Mouse (Mus musculus): Measurements from ENCODE around the gene Tmem223.
A peak's percentile ranks its signal among the peaks of the same experiment; 100 is the strongest.

The Tmem223 gene

DNA sequence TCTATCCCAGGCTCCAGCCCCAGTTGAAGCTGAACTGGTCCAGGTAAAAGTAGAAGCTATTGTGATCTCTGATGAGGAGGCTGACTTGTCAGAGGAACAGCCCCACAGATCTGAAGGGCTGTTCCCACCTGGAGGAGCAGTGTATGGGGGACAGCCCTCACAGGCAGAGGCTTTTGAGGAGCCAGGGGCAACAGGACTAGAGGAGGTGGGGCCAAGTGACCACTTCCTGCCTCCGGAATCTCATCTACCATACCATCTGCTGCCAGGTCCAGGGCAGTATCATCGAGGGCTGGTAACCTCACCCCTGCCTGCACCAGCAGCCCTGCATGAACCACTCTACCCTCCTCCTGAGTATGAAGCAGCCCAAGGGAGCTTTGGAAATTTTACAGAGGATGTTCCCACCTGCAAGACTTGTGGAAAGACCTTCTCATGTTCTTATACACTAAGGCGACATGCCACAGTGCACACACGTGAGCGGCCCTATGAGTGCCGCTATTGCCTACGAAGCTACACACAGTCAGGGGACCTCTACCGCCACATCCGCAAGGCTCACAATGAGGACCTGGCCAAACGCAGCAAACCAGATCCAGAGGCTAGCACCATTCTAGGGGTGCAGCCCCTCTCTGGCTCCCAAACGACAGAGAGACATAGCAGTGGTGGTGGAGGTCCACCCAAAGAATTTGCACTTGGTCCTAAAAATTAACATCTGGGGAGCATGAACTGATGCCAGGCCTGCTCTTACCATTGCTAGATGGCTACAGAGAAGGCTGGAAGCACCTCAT lies 33.3 kb downstream of the Tmem223 start:
- no peak for DNase-seq

DNA sequence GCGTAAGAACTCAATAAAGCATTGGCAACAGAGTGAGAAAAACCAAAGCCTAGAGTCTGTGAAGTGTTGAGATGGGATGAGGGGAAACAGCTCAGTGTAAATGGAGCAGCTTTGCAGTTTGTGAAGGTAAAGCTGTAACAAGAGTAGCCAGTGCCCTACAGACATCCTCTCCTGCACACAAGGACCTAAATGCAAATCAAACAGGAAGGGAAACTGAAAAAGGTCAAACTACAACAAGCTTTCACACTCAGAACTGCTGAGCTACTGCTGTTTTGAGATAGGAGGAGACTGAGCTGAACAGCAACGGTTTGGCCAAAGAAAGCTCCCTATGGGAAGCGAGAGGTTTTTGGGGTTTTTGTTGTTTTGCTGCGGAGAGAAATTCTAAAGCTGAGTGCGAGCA lies 36.0 kb downstream of the Tmem223 start:
- DNase-seq, result no peak

DNA sequence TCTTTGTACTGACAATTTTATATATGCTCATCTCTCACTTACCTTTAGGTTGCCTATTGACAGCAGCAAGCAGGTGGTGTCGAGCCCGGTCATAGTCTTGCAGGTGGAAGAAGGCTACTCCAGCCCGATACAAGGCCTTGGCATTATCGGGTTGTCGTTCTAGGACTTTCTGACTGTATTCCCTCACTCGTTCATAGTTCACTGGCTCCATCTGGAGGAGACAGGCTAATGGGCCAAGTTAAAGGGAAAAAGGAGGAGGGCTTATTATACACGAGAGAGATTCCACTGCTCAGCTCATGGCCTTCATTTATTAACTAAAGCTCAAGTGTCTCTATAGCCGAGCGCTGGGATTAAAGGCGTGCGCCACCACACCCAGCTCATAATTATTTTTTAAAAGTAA lies 45.0 kb downstream of the Tmem223 start:
- peak in 1 of 2 experiments; percentile 60 for DNase-seq

DNA sequence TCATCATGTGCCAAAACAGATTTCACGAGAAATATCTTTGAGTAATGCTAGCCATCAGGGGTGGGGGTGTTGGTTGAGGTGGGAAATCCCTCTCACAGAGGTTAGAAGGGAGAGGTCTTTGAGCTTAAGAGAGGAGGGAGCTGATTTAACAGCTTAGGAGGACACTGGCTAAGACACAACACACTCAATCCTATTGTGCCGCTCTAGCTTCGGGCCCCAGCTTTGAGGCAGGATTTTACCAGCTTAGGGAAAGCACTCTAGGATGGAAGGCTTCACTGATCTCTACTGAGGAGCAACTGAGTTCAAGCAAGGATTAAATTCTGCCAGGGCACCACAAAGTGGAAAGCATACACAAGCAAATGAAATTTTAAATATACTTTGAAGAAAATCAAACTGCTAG lies 46.2 kb downstream of the Tmem223 start:
- DNase-seq, result no peak

DNA sequence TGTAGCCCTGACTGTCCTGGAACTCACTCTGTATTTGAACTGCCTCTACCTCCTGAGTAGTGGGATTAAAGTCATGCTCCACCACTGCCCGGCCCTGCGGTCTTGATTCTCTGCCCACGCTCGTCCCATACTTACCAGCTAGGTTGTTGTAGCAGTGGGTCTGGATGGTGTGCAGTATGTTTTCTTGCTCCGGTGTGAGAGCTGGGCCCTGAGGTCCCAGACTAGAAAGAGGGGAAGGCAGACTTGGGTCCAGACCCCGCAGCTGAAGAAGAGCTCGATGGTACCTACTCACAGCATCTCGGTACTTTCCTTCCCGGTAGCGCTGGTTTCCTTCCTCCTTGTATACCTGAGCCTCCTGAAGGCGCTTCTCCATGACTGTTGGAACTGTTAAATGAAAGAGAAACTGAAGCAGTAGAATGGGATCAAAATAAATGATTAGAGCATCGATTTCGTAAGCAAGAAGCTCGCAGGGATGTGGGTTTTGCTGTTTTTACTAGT lies 47.6 kb downstream of the Tmem223 start:
- DNase-seq, result no peak

DNA sequence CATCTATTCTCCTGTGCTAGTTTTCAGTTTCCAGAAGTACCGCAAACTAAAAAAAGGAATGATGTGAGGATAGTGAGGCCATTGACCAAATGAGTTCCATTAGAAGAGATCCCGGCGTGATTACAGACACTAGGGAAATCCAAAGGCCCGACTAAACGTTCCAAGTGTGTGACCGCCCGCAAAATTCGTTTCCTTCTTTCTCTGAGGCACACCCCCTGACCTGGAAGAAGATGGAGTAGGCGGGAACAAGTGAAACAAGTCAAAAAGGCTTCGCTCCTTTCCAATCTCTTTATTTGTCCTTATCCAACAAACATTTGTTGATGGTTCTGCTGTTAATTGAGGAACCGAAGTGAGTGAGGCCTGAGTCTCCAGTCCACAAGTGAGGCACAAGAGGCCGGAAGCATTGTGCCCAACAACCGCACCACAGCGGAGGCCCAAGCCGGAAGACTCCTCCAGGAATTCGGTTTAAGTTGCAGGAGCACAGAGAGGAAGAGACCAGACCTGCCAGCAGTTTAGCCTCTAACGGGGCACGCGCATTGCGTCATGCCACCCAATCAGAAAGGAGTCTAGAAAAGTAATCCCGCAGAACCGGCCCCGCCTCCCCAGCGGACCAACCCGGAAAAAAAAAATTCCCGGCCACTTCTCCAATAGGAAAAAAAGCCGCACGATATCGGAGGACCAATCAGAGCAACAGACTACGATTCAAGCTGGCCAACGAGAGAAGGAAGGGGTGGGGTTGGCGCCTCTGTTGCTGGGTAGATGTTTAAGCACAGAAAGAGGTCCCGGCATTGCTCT lies 48.2 kb downstream of the Tmem223 start, which contains the start of gene Ttc9c:
Ttc9c (minus strand) TSS at position 533 of the 795 bp plus-strand sequence.
- DNase-seq, result peak; percentile 98 to 99

DNA sequence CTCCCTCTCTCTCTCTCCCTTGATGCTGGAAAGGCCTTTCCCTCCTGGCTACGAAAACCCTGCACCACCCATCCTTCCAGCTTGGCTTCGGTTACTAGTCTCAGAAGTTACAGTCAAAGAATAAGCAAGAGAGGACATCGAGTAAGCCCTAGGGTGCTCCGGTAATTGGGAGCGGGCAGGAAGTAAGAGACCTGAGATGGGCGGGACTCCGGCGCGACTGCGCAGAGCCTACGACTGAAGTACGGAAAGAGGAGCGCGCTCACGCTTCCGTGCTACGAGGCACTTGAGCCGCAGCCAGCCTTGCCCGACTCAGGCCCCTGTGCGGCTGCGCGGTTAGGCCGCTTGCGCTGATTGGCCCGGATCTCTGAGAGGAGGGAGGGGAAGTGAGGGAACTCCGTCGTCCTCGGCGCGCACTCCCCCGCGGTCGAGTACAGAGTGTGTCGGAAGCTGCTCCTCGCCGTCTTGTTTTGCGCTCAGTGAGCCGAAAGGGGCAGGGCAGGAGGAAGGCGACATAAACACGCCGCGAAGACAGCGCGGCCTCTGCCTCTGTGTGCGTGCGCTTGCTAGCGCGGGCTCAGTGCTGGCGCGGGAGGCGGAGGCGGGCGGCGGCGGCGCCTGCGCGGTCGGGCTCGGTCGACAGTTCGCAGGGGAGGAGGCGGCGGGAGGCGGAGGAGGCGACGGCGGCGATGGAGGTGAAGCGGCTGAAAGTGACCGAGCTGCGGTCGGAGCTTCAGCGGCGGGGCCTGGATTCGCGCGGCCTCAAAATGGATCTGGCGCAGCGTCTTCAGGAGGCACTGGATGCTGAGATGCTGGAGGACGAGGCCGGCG lies 49.0 kb downstream of the Tmem223 start, which contains the start of gene Hnrnpul2:
Hnrnpul2 (plus strand) TSS at position 415 of the 828 bp plus-strand sequence.
- DNase-seq, result peak; percentile 98 to 99

DNA sequence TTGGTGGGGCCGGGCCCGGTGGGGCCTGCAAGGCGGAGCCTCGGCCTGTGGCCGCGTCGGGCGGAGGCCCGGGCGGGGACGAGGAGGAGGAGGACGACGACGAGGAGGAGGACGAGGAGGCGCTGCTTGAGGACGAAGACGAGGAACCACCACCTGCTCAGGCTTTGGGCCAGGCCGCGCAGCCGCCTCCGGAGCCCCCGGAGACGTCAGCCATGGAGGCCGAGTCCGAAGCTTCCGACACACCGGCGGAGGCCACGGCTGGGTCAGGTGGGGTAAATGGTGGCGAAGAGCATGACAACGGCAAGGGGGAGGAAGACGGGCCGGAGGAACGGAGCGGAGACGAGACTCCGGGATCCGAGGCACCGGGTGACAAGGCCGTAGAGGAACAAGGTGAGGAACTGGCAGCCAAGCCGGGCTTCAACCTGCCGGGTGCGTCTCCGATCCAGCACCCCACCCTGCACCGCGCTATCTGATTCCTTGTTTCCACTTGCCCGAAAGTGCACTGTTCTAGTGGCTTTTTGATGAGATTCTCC lies 49.7 kb downstream of the Tmem223 start:
- no peak for DNase-seq

DNA sequence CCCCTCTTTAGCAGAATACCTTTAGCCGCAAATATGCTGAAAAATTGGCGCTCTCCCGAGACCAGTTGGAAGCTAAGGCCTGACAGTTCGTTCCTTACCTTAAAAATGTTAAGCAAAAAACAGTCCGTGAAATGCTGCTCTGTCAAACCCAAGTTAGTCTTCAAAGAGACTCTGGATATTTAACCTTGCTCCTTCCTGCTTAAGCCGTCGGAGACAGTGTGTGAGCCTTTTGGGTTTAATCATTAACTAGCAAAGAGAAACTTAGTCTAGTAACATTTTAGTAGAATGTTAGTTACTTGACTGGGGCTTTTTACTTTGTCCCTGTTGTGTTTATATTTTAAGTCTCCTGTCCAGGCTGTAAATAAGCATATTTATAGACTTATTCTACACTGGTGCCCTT lies 50.4 kb downstream of the Tmem223 start:
- peak; percentile 65 to 74 for DNase-seq
